ENCODE assay signal across 9 mouse cellular contexts in genomic region chr13:40722741-40723597, GRCm38 (mm10). TPM values are rescaled to one million over a fixed set of nuclear protein-coding genes. Genes with fewer than 3 reads are reported as not detected.
A peak's percentile ranks its signal among the peaks of the same experiment; 100 is the strongest.
DNase-seq lines count a peak whose midpoint lies in the region; ATAC-seq and TF ChIP-seq lines count a peak whose summit lies in the region.
"Had no signal": no experiment of that assay in that cellular context is flagged by ENCODE, and none has a peak within 500 bp of the region (broad histone marks: within the 10 kb centered on the region; RNA-seq: fewer than 3 reads in every experiment).

No protein-coding gene starts in this region.

- intact Hi-C loops in heart, adult 2 months (cut with DNase I): no loop called here

- H3K79me2 ChIP-seq in heart, adult 2 months (replicated peaks; ENCODE audit: control insufficient read depth, insufficient read depth, low read length): no peaks in the 10 kb centered on the region

- peak; percentile 53; the same call in 1 of the 2 replicates for TF ChIP-seq POLR2A in heart, adult 2 months (IDR thresholded peaks at IDR 0.05; ENCODE audit: insufficient read depth, low read depth, low read length)

- 1% methylated on average over 54 of the region's 70 CpGs for WGBS in embryonic facial prominence, embryonic 13.5 days
- 1% methylated on average over 69 of the region's 70 CpGs for WGBS in heart, adult 2 months
- under 1% methylated on average over 66 of the region's 70 CpGs for WGBS in limb, embryonic 15.5 days
- under 1% methylated on average over 66 of the region's 70 CpGs for WGBS in midbrain, postnatal 0 days

- no peak for TF ChIP-seq EP300 in heart, adult 2 months (IDR thresholded peaks at IDR 0.05; ENCODE audit: insufficient read depth, low read depth, low read length)

- no peaks in the 10 kb centered on the region for H3K36me3 ChIP-seq in embryonic facial prominence, embryonic 13.5 days
- H3K36me3 ChIP-seq in heart, adult 2 months (ENCODE audit: control insufficient read depth, insufficient read depth, low read length): no peaks in the 10 kb centered on the region
- no peaks in the 10 kb centered on the region for H3K36me3 ChIP-seq in limb, embryonic 15.5 days
- no peaks in the 10 kb centered on the region for H3K36me3 ChIP-seq in midbrain, postnatal 0 days (ENCODE audit: insufficient read depth, low read length)

- no peaks in the 10 kb centered on the region for H3K9me3 ChIP-seq in embryonic facial prominence, embryonic 13.5 days
- H3K9me3 ChIP-seq in limb, embryonic 15.5 days: no peaks in the 10 kb centered on the region
- no peaks in the 10 kb centered on the region for H3K9me3 ChIP-seq in midbrain, postnatal 0 days (ENCODE audit: low read length)

- TF ChIP-seq CTCF in heart, adult 2 months (IDR thresholded peaks at IDR 0.05): peak; percentile 55
- peak; percentile 79 for TF ChIP-seq CTCF in midbrain, postnatal 0 days (IDR thresholded peaks at IDR 0.05)

- H3K4me1 ChIP-seq in embryonic facial prominence, embryonic 13.5 days: peaks cover 36% of the 10 kb centered on the region
- H3K4me1 ChIP-seq in heart, adult 2 months (ENCODE audit: control insufficient read depth, insufficient read depth, low read length): peaks cover 3% of the 10 kb centered on the region; the same call in 1 of the 2 replicates
- peaks cover 7% of the 10 kb centered on the region; the same call in 1 of the 2 replicates for H3K4me1 ChIP-seq in limb, embryonic 15.5 days
- no peaks in the 10 kb centered on the region for H3K4me1 ChIP-seq in midbrain, postnatal 0 days (ENCODE audit: insufficient read depth, low read length)

- DNase-seq in layer of hippocampus, adult 11-12 months (ENCODE audit: low spot score): peak; percentile 75
- no peak for DNase-seq in layer of hippocampus, adult 9-10 months (ENCODE audit: low spot score)
- DNase-seq in heart, adult 2 months: peak; percentile 86 to 89
- peak; percentile 76 to 82 for DNase-seq in kidney, adult 8-10 months
- peak; percentile 95 for DNase-seq in midbrain, postnatal 0 days (ENCODE audit: low spot score)
- peak; percentile 56 to 90 for DNase-seq in spleen, postnatal 10 days (ENCODE audit: low spot score in 2 of 2)

- peak overlapping the region; percentile 71 for H3K9ac ChIP-seq in embryonic facial prominence, embryonic 13.5 days
- peak overlapping the region; percentile 28 for H3K9ac ChIP-seq in heart, adult 2 months (ENCODE audit: low read depth, low read length)
- 0 out of 2 replicates have a peak overlapping the region, but pooled peaks have one; percentile 26 for H3K9ac ChIP-seq in limb, embryonic 15.5 days
- no peak overlapping the region; the same call in 1 of the 2 replicates for H3K9ac ChIP-seq in midbrain, postnatal 0 days (replicated peaks; ENCODE audit: low read length, poor library complexity, severe bottlenecking)

- H3K4me2 ChIP-seq in embryonic facial prominence, embryonic 13.5 days: peak overlapping the region; percentile 80
- H3K4me2 ChIP-seq in limb, embryonic 15.5 days: peak overlapping the region; percentile 82
- H3K4me2 ChIP-seq in midbrain, postnatal 0 days (ENCODE audit: low read depth, low read length, poor library complexity, severe bottlenecking): peak overlapping the region; percentile 81

- peak overlapping the region; percentile 54 for H3K4me3 ChIP-seq in embryonic facial prominence, embryonic 13.5 days
- H3K4me3 ChIP-seq in heart, adult 2 months: peak overlapping the region; percentile 51
- peak overlapping the region; percentile 55 for H3K4me3 ChIP-seq in limb, embryonic 15.5 days
- peak overlapping the region; percentile 49 for H3K4me3 ChIP-seq in midbrain, postnatal 0 days (ENCODE audit: low read depth, low read length)

- H3K27me3 ChIP-seq in embryonic facial prominence, embryonic 13.5 days: peaks cover 28% of the 10 kb centered on the region
- H3K27me3 ChIP-seq in heart, adult 2 months (ENCODE audit: control insufficient read depth, insufficient read depth, low read length): peaks cover 9% of the 10 kb centered on the region; the same call in 1 of the 2 replicates
- H3K27me3 ChIP-seq in limb, embryonic 15.5 days: peaks cover 61% of the 10 kb centered on the region
- peaks cover 67% of the 10 kb centered on the region for H3K27me3 ChIP-seq in midbrain, postnatal 0 days (ENCODE audit: insufficient read depth, low read length)
- H3K27me3 ChIP-seq: CH12.LX had no signal

- ATAC-seq in embryonic facial prominence, embryonic 13.5 days (ENCODE audit: insufficient number of reproducible peaks, insufficient read depth, low FRiP score, low TSS enrichment, low read depth): peak; percentile 93
- ATAC-seq in limb, embryonic 15.5 days (ENCODE audit: insufficient number of reproducible peaks, low FRiP score, low TSS enrichment, low read depth): peak; percentile 95
- ATAC-seq in midbrain, postnatal 0 days (ENCODE audit: low FRiP score): peak; percentile 95

- peak overlapping the region; percentile 80 for H3K27ac ChIP-seq in embryonic facial prominence, embryonic 13.5 days
- no peak overlapping the region for H3K27ac ChIP-seq in heart, adult 2 months
- H3K27ac ChIP-seq in limb, embryonic 15.5 days: peak overlapping the region; percentile 68
- peak overlapping the region; percentile 39 for H3K27ac ChIP-seq in midbrain, postnatal 0 days (ENCODE audit: low read depth, low read length)

RNA-seq across cellular contexts. Expression of gene Tfap2a, which starts 15.2 kb away (rescaled TPM):
- 17.5 and 20.5 TPM in 2 replicates for polyA plus RNA-seq in embryonic facial prominence, embryonic 13.5 days (2015; fragmentation: Nextera tagmentation; extraction: Ambion mirVana)
- under 1 TPM; 0.08 to 0.14 TPM for total RNA-seq in heart, adult 2 months (2021)
- polyA plus RNA-seq in heart, adult 2 months (2012; rRNA removed): 0.18 TPM in 1 of 2 replicates, not detected in the other
- 12.8 and 14.8 TPM in 2 replicates for polyA plus RNA-seq in limb, embryonic 15.5 days (2015; fragmentation: Nextera tagmentation; extraction: Ambion mirVana)
- 1.3 and 4.0 TPM in 2 replicates for total RNA-seq in midbrain, postnatal 0 days (2014; rRNA removed)
- 1.3 and 2.0 TPM in 2 replicates for polyA plus RNA-seq in midbrain, postnatal 0 days (2015; fragmentation: Nextera tagmentation; extraction: Ambion mirVana)
- total RNA-seq: CH12.LX had no signal
